Mouse (Mus musculus) 416B (cell line): ENCODE measurements around the gene Gm36028.

Experiments used
- DNase-seq: peaks from one replicate; pipeline ENCODE4 v3.0.0; 2011; ENCODE audit warnings: low read depth

Gene Gm36028

GRCm38 (mm10) chr16:37808866-37809622 lies 51.9 kb downstream of the Gm36028 start:
- DNase-seq, result no peak

DNA sequence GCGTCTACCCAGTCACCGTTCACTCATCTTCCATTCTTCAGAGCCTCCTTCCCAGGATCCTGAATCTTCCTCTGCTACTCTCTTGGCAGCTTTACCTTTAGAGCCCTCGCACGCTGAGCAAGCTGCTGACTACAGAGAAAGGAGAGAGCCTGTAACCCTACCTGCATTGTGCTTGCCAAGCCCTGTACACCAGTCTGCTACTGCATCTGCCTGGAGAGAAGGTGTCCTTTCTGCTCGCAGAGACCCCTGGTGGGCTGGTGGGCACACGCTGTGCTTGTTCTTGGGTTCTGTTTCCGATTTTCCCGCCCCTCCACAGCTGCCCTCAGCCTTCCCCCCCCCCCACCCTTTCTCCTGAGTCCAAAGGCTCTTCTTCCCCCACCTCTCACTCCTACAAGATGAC lies 53.7 kb downstream of the Gm36028 start:
- DNase-seq, result no peak

- DNase-seq, result no peak
Measured at GRCm38 (mm10) chr16:37805746-37806495, 55.0 kb downstream of the Gm36028 start.

- no peak for DNase-seq
Measured at GRCm38 (mm10) chr16:37803387-37803950, 57.5 kb downstream of the Gm36028 start.

- DNase-seq, result peak; percentile 24
Measured at GRCm38 (mm10) chr16:37802686-37803295, 58.2 kb downstream of the Gm36028 start.

GRCm38 (mm10) chr16:37801097-37801496 lies 59.8 kb downstream of the Gm36028 start:
- DNase-seq, result peak; percentile 88
